Mouse (Mus musculus) stomach, embryonic 16.5 days (tissue): ENCODE results near the gene Pcca. TPM values are rescaled to one million over a fixed set of nuclear protein-coding genes. Genes with fewer than 3 reads are reported as not detected.
"Not testable (repeated sequence)": the region's sequence is repeated elsewhere in the genome, so short reads cannot be mapped to it uniquely, and the experiment has no call there.

ENCODE experiments used
- ATAC-seq: fragments of 200-750 bp; cut with Nextera tagmentation; 2 replicates; pipeline ENCODE4 v1.8.0; 2017; ENCODE audit warnings: moderate number of reproducible peaks, moderate TSS enrichment; ENCODE audit not compliant: insufficient read depth, low FRiP score
- H3K27ac ChIP-seq: fragments of 300-500 bp; sonication (generic); 2 replicates; pipeline ENCODE4 v1.5.1; 2014; ENCODE audit warnings: low read length
- H3K27me3 ChIP-seq: fragments of 300-500 bp; sonication (generic); 2 replicates; pipeline ENCODE4 v1.6.1; 2014; ENCODE audit warnings: low read length, control low read depth, mixed read lengths; ENCODE audit not compliant: control insufficient read depth, insufficient read depth
- H3K36me3 ChIP-seq: fragments of 300-500 bp; sonication (generic); 2 replicates; pipeline ENCODE4 v1.6.1; 2014; ENCODE audit warnings: low read length; ENCODE audit not compliant: control insufficient read depth, insufficient read depth
- H3K4me1 ChIP-seq: fragments of 300-500 bp; sonication (generic); 2 replicates; pipeline ENCODE4 v1.6.1; 2014; ENCODE audit warnings: low read length, control low read depth, mixed read lengths; ENCODE audit not compliant: control insufficient read depth, insufficient read depth
- H3K4me2 ChIP-seq: fragments of 300-500 bp; sonication (generic); 2 replicates; pipeline ENCODE4 v1.6.1; 2014; ENCODE audit warnings: low read depth, low read length, mixed read lengths
- H3K4me3 ChIP-seq: fragments of 300-500 bp; sonication (generic); replicated peaks from 2 replicates; pipeline ENCODE4 v1.5.1; 2014; ENCODE audit warnings: mild to moderate bottlenecking, low read length
- H3K9ac ChIP-seq: fragments of 300-500 bp; sonication (generic); 2 replicates; pipeline ENCODE4 v1.6.1; 2014; ENCODE audit warnings: low read length
- H3K9me3 ChIP-seq: fragments of 300-500 bp; sonication (generic); replicated peaks from 2 replicates; pipeline ENCODE4 v1.6.1; 2016; ENCODE audit warnings: low read length, control low read depth; ENCODE audit not compliant: control insufficient read depth
- WGBS: fragments of 180-500 bp; shearing (Covaris S2); extraction: QIAGEN DNeasy Blood & Tissue Kit; methylation state at CpG from one replicate; pipeline ENCODE4 v1.1.7; 2014; 5-methylcytosine and 5-hydroxymethylcytosine counted together
- polyA plus RNA-seq: library from polyadenylated mRNA; unstranded; fragments of >200 nt; fragmentation: Nextera tagmentation; extraction: Ambion mirVana; gene quantifications from 2 replicates; pipeline ENCODE4 v1.2.1, GENCODE M21; 2015

The Pcca gene
- polyA plus RNA-seq, 1 experiment from 2014 or later: 19.7 TPM

- Histone ChIP-seq H3K36me3 (no peaks in the 10 kb centered on the region), H3K9me3 (0 out of 2 replicates have a peak, but pooled peaks cover 8% of the 10 kb centered on the region), H3K27ac (no peak overlapping the region), H3K27me3 (no peaks in the 10 kb centered on the region), H3K4me3 (no peak overlapping the region), H3K4me2 (no peak overlapping the region), H3K9ac (no peak overlapping the region), H3K4me1 (no peaks in the 10 kb centered on the region)
- no peak for ATAC-seq
- WGBS: 69% methylated on average over 1 of the region's 1 CpGs
Measured at GRCm38 (mm10) chr14:122548905-122549304, 14.8 kb downstream of the Pcca start.

- H3K9me3 ChIP-seq: 0 out of 2 replicates have a peak, but pooled peaks cover 8% of the 10 kb centered on the region
- no peaks in the 10 kb centered on the region for H3K36me3 ChIP-seq
- no peak overlapping the region for H3K9ac ChIP-seq
- no peaks in the 10 kb centered on the region for H3K4me1 ChIP-seq
- H3K4me2 ChIP-seq: no peak overlapping the region
- no peak for ATAC-seq
- no peak overlapping the region for H3K4me3 ChIP-seq
- H3K27ac ChIP-seq: no peak overlapping the region
- H3K27me3 ChIP-seq: no peaks in the 10 kb centered on the region
- WGBS: 55% methylated on average over 7 of the region's 7 CpGs
Measured at GRCm38 (mm10) chr14:122552761-122553445, 18.8 kb downstream of the Pcca start.

DNA sequence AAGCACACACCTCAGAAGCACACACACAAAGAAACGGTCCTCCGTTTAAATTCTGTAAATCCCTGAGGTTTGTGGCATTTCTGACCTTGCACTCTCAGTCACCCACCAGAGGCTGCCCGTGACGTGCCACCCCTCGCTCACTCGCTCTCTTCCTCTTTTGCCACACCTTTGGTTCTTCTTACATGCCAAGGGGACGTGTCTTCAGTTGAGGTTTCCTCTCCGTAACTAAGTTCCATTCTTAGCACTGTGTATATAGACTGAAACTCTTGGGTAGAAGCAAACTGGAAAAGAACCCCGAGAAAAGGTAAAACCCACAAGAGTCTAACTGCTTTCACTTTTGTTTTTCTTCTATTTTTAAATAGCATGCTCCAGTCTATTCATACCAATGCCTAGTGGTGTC, 23.2 kb downstream of the Pcca start:
- H3K9ac ChIP-seq: no peak overlapping the region
- no peak overlapping the region for H3K4me3 ChIP-seq
- H3K27me3 ChIP-seq: no peaks in the 10 kb centered on the region
- no peak overlapping the region for H3K4me2 ChIP-seq
- H3K36me3 ChIP-seq: no peaks in the 10 kb centered on the region
- H3K27ac ChIP-seq: no peak overlapping the region
- H3K9me3 ChIP-seq: no peaks in the 10 kb centered on the region
- H3K4me1 ChIP-seq: no peaks in the 10 kb centered on the region
- WGBS: 83% methylated on average over 9 of the region's 9 CpGs
- no peak for ATAC-seq

- WGBS: 92% methylated on average over 1 of the region's 1 CpGs
- not testable (repeated sequence) for H3K27me3 ChIP-seq, H3K4me1 ChIP-seq
Measured at GRCm38 (mm10) chr14:122560893-122561452, 26.8 kb downstream of the Pcca start.

GRCm38 (mm10) chr14:122570862-122571261, 36.7 kb downstream of the Pcca start:
- Histone ChIP-seq H3K27me3 (no peaks in the 10 kb centered on the region), H3K9ac (no peak overlapping the region), H3K4me2 (no peak overlapping the region), H3K4me3 (no peak overlapping the region), H3K4me1 (no peaks in the 10 kb centered on the region), H3K36me3 (no peaks in the 10 kb centered on the region), H3K9me3 (no peaks in the 10 kb centered on the region), H3K27ac (no peak overlapping the region)
- 83% methylated on average over 9 of the region's 9 CpGs for WGBS
- no peak for ATAC-seq

More at GRCm38 (mm10) chr14:122560893-122561452, 26.8 kb downstream of the Pcca start:
- not testable (repeated sequence) for H3K9ac ChIP-seq, H3K4me2 ChIP-seq, H3K4me3 ChIP-seq, ATAC-seq, H3K27ac ChIP-seq, H3K9me3 ChIP-seq, H3K36me3 ChIP-seq

DNA sequence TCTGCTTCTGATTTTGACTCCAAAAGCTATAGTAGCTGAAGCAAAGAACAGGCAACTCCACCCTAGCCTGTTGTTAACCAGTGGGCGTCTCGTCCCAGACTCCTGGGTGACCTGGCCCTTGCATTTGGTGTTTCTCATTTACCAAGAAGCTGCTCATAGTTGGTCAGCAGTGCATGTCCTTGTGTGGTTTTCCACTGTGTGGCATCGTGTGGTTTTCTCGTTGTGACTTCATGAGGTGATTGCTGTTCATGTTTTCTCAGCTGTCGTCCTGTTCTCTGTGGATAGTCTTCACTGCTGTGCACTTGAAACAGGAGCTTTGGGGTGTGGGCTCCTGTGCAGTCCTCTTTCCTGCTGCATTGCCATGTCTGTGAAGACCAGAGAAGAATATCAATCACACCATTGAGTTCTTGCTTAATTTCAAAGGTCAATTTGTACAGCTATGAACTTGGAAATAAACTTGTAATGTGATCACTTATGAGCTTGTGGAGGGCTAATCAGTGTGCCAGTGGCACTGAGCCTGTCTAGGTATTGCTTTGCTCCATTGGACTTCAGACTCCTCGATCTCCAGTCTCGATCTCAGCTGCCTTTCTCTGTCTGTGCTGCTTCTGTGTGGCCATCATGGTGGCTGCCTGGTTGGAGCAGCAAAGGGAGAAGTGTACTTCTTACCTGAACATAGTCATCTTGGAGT, 40.1 kb downstream of the Pcca start:
- WGBS: 85% methylated on average over 7 of the region's 7 CpGs
- no peak overlapping the region for H3K4me2 ChIP-seq
- ATAC-seq: no peak
- 0 out of 2 replicates have a peak, but pooled peaks cover 5% of the 10 kb centered on the region for H3K9me3 ChIP-seq
- H3K4me3 ChIP-seq: no peak overlapping the region
- H3K27me3 ChIP-seq: no peaks in the 10 kb centered on the region
- no peak overlapping the region for H3K9ac ChIP-seq
- H3K27ac ChIP-seq: no peak overlapping the region
- H3K4me1 ChIP-seq: no peaks in the 10 kb centered on the region
- no peaks in the 10 kb centered on the region for H3K36me3 ChIP-seq

- Histone ChIP-seq H3K9me3 (0 out of 2 replicates have a peak, but pooled peaks cover 5% of the 10 kb centered on the region), H3K4me2 (no peak overlapping the region), H3K4me1 (no peaks in the 10 kb centered on the region), H3K27ac (no peak overlapping the region), H3K36me3 (no peaks in the 10 kb centered on the region), H3K4me3 (no peak overlapping the region), H3K27me3 (no peaks in the 10 kb centered on the region), H3K9ac (no peak overlapping the region)
- ATAC-seq: no peak
- 81% methylated on average over 4 of the region's 4 CpGs for WGBS
Measured at GRCm38 (mm10) chr14:122577816-122578215, 43.7 kb downstream of the Pcca start.

- Histone ChIP-seq H3K4me2 (no peak overlapping the region), H3K27me3 (no peaks in the 10 kb centered on the region), H3K9me3 (0 out of 2 replicates have a peak, but pooled peaks cover 5% of the 10 kb centered on the region), H3K9ac (no peak overlapping the region), H3K4me3 (no peak overlapping the region), H3K36me3 (no peaks in the 10 kb centered on the region), H3K27ac (no peak overlapping the region), H3K4me1 (no peaks in the 10 kb centered on the region)
- 78% methylated on average over 4 of the region's 4 CpGs for WGBS
- no peak for ATAC-seq
Measured at GRCm38 (mm10) chr14:122582057-122582456, 47.9 kb downstream of the Pcca start.

DNA sequence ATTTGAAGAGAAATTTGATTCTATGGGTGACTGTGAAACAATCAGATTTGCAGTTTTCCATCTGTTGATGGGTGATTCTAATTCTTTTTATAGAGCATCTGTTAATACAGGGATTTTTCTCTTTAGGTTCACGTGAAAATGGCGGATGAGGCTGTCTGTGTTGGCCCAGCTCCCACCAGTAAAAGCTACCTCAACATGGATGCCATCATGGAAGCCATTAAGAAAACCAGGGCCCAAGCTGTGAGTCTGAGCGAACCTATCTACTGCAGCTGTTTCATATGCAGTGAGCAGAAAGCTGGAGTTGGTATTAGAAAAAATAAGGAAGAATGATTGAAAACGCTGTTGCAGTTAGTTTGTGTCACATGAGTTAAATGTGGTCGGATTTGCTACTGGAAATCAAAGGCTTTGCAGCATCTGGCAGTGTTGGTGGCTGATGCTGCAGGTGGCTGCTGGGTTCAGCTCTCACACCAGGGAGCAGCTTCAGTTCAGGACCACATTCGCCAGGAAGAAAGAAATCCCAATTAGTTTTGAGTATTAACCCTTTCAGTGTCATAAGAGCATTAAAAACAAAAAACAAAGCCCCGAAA, 48.5 kb downstream of the Pcca start:
- 76% methylated on average over 7 of the region's 7 CpGs for WGBS

More for the DNA sequence above, 48.5 kb downstream of the Pcca start:
- no peak overlapping the region for H3K4me3 ChIP-seq
- ATAC-seq: no peak
- no peaks in the 10 kb centered on the region for H3K36me3 ChIP-seq
- 0 out of 2 replicates have a peak, but pooled peaks cover 2% of the 10 kb centered on the region for H3K9me3 ChIP-seq
- H3K4me1 ChIP-seq: no peaks in the 10 kb centered on the region
- no peaks in the 10 kb centered on the region for H3K27me3 ChIP-seq
- no peak overlapping the region for H3K27ac ChIP-seq
- H3K9ac ChIP-seq: no peak overlapping the region
- H3K4me2 ChIP-seq: no peak overlapping the region
